Mouse (Mus musculus) mouse trophoblast stem cell (cell line): ENCODE measurements around the gene Pla1a.
"Not testable (repeated sequence)": the region's sequence is repeated elsewhere in the genome, so short reads cannot be mapped to it uniquely, and the experiment has no call there.

Source experiments
- in situ Hi-C, 2 experiments: fragments of 300-500 bp; cut with MseI, MboI; formaldehyde crosslinking; loops; 2 replicates in 1 of 2; 3 replicates in 1 of 2; pipeline ENCODE4 v1.15.1; 2025

Pla1a gene

DNA sequence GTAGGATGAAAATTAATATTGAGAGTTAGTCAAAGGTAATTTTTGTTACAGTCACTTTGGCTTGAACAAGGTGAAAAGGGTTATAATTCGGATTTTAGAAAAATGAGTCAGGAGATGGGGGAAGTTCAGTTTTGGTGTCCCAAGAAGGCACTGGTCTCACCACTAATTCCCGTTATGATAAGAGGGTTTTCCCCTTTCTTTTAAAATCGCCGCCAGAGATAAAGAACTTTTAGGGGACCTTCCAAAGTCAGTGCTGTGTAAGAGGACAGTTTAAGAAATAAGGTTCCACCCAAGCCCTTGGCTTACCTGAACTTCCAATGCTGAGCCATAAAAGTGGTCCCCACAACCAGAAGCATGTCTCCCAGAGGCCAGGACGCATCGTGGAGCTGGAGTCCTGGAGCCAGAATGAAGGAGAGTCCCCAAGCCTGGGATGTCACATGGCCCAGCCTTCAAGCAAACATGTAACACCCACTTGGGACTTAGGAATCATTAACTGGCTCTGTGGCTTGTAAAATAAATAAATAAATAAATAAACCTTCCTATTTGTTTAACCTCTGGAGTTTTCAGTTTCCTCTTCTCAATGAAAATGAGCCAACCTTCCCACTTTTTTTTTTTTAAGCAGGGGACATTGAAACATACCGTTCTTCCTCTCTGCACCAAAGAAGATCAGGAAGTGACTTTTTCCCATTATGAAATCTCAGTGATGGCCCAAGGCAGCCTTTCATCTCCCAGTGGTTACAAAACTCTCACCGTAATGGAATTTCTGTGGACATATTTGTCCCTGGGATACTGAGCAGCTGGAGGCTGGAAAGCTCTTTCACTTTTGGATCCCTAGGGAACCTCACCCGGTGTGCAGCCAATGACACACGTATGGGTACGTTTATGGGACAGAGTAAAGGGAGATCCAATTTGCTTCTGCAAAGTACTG, at the start of gene Pla1a:
Gene Pla1a, minus strand, starts transcription at position 648 of the 928 bp plus-strand sequence.
- in situ Hi-C loops: no loop called here

DNA sequence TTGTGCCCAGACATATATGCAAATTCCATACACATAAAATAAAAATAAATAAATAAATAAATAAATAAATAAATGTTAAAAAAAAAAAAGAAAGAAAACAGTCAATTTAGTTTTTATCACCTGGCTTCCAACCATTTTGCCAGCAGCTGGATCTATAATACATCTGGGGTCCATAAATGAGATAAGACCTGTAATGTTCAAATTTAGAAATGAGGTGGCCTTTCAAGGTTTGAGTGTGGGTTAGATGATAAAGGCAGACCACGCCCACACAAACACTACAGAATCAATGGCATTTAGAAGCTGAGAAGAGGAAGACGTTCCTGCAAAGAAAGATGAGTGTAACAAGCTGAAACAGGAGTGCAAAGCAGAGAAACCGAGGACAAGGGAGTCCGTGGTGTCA, 48.4 kb upstream of the Pla1a start:
- in situ Hi-C loops: loop anchor here in 1 of 2 experiments (10.0 kb wide), 1 partner anchor 137 kb away; the partner anchor contains the start of genes Cox17, Gm21987 and Maats1

DNA sequence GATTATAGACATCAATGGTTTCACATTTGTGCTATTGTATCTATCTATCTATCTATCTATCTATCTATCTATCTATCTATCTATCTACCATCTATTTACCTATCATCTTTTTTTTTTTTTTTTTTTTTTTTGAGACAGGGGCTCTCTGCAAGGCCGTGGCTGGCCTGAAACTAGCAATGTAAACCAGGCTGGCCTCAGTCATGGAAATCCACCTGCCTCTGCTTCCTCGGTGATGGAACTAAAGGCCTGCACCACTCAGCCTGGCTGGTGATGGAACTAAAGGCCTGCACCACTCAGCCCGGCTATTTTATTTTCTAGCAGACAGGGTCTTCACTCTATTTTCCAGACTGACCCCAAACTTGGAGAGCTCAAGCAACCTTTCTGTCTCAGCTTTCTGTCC, 45.4 kb upstream of the Pla1a start:
- in situ Hi-C loops: no loop called here

DNA sequence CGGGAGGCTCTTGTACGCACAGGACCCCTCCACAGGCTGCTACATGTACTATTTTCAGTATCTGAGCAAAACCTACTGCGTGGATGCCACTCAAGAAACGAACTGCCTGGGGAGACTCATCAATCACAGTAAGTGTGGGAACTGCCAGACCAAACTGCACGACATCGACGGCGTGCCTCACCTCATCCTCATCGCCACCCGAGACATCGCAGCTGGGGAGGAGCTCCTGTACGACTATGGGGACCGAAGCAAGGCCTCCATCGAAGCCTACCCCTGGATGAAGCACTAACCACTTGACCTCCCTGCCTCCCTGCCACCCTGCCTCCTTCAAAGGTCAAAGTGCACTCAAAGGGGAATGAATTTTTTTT, 44.3 kb upstream of the Pla1a start:
- in situ Hi-C loops: not testable (repeated sequence)

DNA sequence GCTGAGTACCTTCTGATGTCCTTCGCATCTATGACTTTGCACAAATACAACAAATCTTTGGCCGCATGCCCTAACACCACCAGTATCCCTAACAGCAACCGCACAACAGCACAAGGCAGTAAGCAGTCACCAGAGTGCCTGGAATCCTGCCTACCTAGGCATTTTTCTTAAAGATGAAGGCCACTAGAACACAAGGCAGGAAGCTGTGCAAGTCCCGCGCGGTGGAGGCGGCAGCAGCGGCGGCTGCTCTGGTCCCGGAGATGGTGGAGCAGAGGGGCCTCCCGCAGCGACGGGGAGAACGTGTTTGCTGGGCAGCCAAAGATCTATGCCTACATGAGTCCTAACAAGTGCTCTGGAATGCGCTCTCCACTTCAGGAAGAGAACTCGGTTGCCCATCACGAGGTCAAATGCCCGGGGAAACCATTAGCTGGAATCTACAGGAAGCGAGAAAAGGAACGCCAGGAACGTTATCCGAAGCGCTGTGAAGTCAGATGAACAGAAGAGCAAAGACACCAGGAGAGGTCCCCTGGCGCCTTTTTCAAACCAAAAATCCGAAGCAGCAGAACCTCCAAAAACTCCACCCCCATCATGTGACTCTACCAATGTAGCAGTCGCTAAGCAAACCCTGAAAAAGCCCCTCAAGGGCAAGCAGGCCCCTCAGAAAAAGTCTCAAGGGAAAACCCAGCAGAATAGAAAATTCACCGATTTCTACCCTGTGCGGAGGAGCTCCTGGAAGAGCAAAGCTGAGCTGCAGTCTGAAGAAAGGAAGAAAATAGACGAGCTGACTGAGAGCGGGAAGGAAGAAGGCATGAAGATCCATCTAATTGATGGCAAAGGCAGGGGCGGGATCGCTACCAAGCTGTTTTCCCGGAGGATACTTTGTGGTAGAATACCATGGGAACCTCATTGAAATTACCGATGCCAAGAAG, 43.6 kb upstream of the Pla1a start:
- in situ Hi-C loops: no loop called here

DNA sequence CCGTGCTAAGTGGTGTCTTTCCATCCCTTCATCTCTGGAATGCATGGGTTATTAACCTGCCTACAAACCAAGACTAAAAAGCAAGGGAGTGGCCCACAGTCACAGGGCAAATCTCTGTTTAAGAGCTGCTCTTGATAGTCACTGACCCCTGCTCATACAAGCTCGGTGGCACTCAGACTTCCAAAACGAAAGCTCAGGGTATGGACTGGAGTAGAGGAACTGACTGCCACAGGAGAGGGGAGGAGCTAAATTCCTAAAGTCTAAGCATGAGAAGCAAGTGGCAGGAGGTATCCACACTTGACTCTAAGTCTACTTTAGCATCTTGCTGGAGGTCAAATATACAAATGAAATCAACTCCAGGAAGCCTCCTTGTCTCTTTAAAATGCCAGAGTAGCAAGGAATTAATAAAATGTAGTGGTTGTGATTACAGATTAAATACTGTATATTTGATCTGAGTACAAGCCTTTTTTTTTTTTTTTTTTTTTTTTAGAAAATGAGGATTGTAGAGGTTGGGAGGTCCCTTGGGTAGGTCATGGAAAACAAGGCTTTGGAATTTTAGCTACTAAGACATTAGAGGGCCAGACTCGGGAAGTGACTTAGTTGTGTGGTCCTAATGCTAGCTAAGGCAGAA, 42.9 kb upstream of the Pla1a start:
- in situ Hi-C loops: no loop called here

DNA sequence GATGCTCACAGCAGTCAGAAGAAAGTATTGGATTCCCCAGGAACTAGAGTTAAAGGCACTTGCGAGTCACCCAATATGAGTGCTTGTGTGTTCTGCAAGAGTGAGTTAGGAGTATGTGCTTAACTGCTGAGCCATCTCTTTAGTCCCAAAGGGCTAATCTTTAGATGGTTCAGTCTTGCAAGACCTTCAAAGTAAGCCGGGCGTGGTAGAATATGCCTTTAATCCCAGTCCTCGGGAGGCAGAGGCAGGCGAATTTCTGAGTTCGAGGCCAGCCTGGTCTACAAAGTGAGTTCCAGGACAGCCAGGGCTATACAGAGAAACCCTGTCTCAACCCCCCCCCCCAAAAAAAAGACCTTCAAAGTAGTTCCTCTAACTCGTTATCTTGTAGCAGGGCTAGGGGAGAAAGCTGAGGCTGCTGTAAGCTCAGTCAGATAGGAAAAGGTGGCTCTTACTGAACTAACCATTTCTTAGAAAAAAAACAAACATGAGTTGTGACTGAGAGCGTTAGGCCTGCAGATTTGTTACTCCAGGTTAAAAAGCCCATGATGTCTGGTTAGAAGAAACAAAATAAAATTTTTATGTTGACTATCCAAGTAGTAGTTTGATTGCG, 41.8 kb upstream of the Pla1a start:
- in situ Hi-C loops: no loop called here

DNA sequence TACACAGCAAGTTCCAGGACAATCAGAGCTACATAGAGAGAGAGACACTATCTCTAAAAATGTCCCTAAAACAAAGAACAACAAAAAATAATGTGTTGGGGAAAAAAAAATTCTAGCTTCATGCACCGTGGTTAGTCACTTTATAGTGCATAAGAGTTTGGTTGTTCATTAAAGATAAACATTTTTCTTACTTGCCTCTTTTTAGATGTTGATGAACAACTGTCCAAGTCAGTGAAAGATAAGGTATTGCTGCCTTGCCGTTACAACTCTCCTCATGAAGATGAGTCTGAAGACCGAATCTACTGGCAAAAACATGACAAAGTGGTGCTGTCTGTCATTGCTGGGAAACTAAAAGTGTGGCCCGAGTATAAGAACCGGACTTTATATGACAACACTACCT, 40.7 kb upstream of the Pla1a start:
- in situ Hi-C loops: no loop called here

DNA sequence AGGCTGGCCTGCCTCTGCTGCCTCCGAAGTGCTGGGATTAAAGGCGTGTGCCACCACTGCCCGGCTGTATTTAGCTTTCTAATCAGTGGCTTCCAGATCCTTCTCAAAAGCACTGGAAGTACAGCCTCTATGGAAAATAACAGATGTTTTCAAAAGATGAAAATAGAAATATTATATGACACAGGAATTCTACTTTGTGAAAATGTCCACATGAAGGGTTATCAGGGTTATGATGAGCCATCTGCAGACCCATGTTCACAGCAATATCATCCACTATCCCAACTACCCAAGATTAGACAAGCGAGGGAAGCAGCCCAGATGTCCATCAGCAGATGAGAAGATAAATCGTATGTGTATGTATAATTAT, 39.5 kb upstream of the Pla1a start:
- in situ Hi-C loops: no loop called here

DNA sequence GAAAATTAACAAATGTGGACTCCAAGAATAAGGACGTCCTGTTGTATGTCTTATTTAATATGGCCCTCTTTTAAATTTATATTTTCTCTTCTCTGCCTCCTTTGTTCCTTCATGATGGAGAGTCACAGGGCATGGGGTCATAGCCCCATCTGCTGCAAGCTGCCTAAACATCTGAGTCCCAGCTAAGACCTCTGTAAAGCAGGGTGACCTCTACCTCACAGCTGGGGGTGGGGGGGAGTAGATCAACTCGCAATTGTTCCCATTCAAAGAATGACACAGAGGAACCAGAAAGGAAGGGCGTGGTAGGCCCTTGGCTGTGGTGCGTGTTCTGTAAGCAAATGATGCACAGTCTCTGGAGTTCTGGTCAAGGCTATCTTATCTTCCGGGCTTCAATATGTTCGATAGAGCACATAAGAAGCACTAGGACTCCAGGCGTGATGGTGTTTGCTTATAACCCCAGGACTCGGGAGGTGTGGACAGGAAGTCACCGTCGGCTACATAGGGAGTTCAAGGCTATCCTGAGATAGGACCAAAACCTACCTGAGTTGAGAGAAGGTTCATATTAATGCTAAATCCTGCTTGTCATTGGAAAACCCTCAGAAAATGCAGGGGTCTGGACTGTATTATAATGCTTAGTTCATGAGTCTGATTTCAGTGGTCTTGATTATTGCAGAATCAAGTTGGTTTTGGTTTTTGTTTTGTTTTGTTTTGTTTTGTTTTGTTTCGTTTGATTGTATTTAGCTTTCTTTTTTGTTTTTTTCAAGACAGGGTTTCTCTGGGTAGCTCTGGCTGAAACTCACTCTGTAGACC, 39.0 kb upstream of the Pla1a start:
- in situ Hi-C loops: no loop called here

DNA sequence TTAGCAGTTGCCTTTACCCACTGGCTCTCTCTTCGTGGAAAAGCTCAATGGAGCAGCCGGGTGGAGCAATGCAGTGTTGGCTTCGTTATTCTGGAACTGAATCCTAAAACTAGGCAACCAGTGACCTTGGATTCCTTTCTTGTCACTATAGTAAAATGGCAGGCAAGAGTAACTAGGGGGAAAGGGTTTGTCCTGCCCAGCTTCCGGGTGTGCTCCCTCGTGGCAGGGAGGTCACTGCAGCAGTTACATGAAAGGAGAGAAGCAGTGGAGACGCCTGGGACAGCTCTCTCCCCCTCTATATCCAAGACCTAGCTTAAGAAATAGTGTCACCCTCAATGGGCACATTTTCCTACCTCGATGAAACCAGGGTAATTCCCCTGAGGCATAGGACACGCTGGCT, 36.5 kb upstream of the Pla1a start:
- in situ Hi-C loops: no loop called here

DNA sequence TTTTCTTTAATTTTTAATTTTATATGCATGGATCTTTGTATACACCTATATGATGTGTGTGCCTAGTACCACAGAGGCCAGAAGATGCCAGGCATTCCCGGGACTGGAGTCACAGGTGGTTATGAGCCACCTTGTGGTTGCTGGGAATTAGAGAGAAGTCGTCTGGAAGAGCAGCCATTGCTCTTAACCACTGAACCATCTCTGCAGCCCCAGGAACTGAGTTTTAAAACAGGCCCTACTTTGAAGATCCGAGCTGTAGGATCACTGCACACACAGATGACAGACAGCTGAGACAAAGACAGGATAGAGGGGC, 35.7 kb upstream of the Pla1a start:
- in situ Hi-C loops: no loop called here

DNA sequence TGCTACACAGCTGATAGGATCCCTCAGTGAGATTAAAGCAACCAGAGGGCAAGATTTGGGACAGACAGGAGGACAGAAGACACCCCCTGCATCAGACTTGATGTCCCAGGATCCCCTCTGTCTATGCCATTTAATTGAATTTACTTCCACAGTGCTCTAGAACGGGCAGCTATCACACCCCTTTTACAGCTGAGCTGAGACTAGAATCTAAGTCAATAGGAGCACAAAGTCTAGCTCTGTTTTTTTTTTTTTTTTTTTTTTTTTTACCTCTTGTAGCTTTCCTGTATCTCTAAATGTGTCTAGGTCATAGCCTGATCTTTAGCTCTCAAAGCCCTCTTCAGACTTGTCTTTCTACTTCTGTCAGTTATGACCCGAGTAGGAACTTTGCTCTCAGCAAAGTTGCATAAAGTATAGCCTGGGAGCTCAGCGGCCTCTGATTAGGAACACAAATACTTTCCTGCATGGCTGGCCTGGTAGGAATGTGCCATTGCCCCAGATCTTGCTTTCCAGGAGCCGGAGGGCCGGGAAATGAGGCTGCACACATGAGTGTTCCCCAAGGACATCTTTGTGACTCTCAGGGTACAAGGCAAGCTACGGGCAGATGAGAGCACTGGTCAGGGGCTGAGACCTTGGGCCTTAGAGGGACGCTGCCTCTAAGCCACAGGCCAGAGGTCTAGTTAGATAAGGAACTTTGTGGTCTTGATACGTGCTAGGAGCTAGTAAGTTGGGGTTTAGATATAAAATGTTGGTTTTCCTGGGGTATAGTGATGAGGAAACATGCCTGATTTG, 35.2 kb upstream of the Pla1a start:
- in situ Hi-C loops: no loop called here

DNA sequence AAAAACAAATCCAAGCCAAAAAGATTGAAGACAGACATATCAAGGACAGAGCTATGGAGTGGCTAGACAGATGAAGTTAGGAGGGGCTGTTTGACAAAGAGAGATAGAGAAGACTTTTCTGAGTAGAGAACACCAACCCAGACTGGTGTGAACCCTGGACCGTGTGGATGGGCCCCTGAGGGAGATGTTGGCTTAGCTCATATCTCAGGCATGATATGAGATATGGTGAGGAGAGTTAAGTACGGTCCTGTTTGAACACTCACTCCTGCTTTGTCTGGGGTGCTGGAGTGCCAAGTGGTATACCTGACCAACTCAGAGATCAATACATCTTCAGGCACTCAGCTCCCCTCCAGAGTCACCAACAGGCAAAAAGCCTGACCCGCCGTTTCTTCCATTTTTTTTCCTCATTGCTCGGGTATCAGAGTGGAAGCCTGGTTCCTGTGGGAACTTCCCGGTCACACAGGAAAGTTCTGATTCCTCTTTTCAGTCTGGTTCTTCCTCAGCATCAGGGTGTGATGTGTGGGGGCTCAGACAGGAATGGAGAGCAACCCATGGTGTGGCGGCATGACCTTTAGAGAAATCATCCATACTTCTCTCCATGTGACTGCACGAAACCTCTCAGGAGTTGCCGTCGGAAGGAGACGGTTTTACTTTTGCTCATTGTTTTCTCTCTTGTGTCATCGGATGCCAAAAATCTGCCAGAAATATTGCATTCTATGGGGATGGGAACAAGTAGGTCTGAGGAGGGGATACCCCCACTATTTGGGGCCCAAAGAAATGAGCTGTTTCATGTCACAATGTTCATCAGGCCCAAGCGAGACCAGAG, 34.4 kb upstream of the Pla1a start:
- in situ Hi-C loops: no loop called here

DNA sequence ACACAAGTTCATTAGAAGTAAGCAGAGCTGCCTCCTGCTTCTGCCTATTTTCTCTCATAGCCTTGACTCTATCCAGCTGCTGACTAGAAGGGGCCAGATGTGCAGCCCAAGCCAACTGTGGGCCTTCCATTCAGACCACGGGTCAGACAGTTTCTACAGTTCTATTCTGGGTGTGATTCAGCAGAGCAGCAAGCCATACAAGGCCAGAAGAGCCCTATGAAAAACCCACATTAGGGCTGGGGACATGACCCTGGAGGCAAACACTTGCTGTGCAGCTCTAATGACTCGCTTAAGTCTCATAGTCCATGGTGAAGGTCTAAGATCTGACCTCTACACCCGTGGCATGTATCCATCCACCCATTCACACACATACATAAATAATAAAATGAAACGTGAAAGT, 33.1 kb upstream of the Pla1a start:
- in situ Hi-C loops: no loop called here

DNA sequence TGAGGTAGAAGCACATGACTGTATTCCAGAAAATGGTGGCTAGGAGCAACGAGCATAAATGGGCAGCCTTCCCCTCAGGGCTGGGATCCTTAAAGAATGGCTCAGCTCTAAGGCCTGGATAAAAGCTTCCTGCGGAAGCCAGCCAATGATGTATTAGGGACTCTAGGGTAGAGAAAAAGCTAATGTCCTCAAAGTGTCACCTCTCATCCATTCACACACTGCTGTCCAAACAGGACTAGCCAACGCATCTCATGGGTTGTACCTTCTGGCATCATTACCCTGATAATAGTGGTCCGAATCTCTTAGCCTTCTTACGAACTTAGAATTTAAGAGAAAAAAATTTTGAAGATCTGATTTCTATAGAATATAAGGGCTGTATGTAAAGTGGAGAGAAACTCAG, 30.4 kb upstream of the Pla1a start:
- in situ Hi-C loops: no loop called here

DNA sequence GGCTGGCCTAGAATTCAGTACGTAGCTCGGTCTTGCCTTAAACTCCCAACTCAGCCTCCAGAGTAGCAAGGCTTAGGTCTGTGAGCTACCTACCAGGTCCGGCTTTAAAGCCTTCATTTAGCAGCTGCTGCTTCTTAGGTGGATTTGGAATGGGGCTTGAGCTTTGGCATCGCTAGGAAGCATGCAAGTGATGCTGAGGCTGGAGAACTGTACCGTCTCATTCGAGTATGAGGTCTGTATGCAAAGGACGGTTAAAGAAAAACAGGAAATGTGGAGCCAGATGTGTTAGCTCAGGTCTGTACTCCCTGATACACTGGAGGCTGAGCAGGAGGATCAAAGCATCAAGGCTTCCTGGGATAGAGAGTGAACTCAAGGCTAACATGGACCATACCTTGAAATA, 29.2 kb upstream of the Pla1a start:
- in situ Hi-C loops: no loop called here

DNA sequence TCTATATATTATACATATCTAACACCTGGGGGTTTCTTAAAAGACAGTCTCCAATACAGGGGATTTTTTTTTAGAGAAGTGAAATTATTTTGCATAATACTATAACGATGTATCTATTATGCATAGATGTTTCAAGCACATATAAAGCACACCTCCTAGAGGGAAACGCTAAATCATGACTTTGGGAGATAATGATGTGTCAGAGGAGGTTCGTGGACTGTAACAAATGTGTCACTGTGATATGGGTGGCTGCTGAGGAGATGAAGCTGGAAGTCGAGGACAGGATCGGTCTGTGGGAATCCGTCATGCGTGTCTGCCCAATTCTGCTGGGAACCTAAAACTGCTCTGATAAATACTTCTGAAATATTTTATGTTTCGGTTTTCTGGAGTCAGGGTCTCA, 28.8 kb upstream of the Pla1a start:
- in situ Hi-C loops: no loop called here

DNA sequence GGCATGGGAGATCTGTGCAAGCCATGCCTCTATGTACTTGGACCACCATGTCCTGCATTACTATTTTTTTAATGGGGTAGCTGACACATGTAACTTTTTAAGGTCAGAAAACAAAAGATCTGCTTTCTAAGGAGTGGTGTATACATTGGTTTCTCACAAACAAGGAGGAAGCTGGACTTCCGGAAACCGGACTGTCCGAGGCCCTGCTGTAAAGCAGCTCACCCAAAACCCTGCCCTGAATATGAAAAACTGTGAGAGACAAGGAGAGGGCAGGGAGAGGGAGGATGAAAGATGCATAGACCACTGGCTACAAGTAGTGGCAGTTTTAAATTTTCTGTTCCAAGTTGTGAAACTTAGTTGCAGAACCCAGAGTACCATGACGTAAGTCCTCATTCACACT, 27.0 kb upstream of the Pla1a start:
- in situ Hi-C loops: no loop called here
